Mouse (Mus musculus): Measurements from ENCODE around the gene Fbxo48.

- no peak for TF ChIP-seq CTCF (IDR thresholded peaks at IDR 0.05; ENCODE audit: control insufficient read depth, insufficient read depth, low read length)
- no peak for TF ChIP-seq POLR2A (IDR thresholded peaks at IDR 0.05; ENCODE audit: borderline replicate concordance, control insufficient read depth, low read depth, low read length)
These were observed 46.7 kb upstream of the Fbxo48 start for GRCm38 (mm10) chr11:16904302-16905011.
